Mouse (Mus musculus) kidney, postnatal 10 days (tissue): ENCODE data around the gene Mocs1.

ENCODE experiments used
- DNase-seq: peaks from one replicate; pipeline ENCODE4 v3.0.0; 2021; ENCODE audit warnings: mixed read lengths

The Mocs1 gene

GRCm38 (mm10) chr17:49489098-49489497 is 60.9 kb downstream of the Mocs1 start:
- DNase-seq: peak; percentile 35

- DNase-seq: no peak
Measured at GRCm38 (mm10) chr17:49493276-49493675, 65.1 kb downstream of the Mocs1 start.

DNA sequence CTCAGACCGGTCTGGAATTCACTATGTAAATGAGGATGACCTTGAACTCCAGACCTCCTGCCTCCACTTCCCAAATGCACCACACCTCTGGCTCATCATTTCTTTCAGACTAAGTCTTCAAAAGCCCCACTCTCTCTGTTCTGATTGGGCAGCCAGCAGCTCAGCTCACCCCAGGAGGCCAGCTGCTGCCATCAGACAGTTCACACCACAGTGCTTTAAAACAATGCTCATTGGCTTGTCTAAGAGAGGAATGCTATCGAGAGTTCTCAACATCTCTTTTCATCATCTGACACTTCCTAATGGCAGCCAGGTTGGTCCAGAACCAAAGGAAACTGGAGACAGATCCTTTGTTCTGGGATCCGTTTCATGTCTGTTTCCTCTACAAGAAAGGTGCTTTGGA is 70.0 kb downstream of the Mocs1 start:
- no peak for DNase-seq

DNA sequence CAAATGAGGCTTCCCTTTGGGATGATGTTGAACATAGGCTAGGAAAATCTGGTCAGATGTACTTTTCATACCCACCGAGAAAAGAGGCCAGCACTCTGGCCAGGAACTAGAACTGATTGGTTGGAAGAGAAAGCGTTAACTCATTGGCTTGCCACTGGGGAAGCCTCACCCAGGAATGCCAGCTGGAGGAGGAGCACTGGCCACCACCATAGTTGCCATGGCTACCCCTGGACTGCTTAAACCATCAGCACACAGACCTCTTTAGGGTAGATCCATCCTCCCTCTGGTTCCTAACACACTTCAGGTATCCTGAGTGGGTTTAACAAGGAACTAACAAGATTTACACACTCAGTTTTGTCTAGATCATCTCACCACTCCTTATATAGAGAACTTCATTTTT is 71.5 kb downstream of the Mocs1 start:
- DNase-seq: no peak

DNA sequence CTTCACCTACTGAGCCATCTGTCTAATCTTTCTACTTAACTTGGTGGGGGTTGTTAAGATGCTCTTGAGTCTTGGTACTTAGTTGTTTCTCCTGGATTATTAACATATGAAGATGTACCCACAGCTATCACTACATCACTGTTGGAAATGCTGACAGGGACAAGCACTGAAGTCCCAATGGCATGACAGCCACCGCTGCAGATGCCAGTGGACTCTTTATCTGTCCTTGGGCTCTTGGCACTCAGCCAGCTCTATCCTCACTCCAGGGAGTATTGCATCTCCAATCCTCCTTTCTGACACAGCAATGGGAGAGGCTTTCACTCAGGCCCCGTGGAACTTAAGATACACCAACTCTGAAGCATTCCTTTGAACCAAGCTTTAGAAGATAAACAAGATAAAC is 72.1 kb downstream of the Mocs1 start:
- DNase-seq: peak; percentile 53

- DNase-seq: no peak
Measured at GRCm38 (mm10) chr17:49503246-49503900, 75.2 kb downstream of the Mocs1 start.
